Mouse (Mus musculus) megakaryocyte-erythroid progenitor cell, adult 5-6 weeks (primary cell): ENCODE data around the gene Stap1. TPM values are rescaled to one million over a fixed set of nuclear protein-coding genes. Genes with fewer than 3 reads are reported as not detected.

Experiments used
- ATAC-seq: replicated peaks from 2 replicates; pipeline ENCODE4 v1.8.0; 2016; ENCODE audit warnings: mild to moderate bottlenecking, inconsistent platforms; ENCODE audit not compliant: severe bottlenecking, poor library complexity, low FRiP score, low TSS enrichment
- total RNA-seq, 2 experiments: library from RNA; stranded (forward) in 1 of 2; stranded (reverse) in 1 of 2; fragments of 200-1000, 215-1000 nt in 1 of 2; fragments of >200 nt in 1 of 2; fragmentation: Nextera tagmentation in 1 of 2; gene quantifications; 2 replicates each; pipeline ENCODE4 v1.2.3; 2014 to 2017

The Stap1 gene
- total RNA-seq (2014; fragmentation: Nextera tagmentation) (12.0 and 15.9 TPM in 2 replicates), total RNA-seq (2017) (25.4 and 29.2 TPM in 2 replicates)

GRCm38 (mm10) chr5:86071538-86071937, at the start of gene Stap1:
TSS of gene Stap1 (plus strand) at chr5:86071746.
- peak; percentile 15 for ATAC-seq

GRCm38 (mm10) chr5:86029820-86030219, 41.7 kb upstream of the Stap1 start:
- no peak for ATAC-seq

- ATAC-seq, result peak; percentile 9
Measured at GRCm38 (mm10) chr5:86063501-86063900, 8.0 kb upstream of the Stap1 start.

GRCm38 (mm10) chr5:86065101-86065875, 6.3 kb upstream of the Stap1 start, which contains the start of gene Cenpc1:
TSS of gene Cenpc1 (minus strand) at chr5:86065583.
- peak; percentile 88 for ATAC-seq

GRCm38 (mm10) chr5:86065876-86066550, 5.5 kb upstream of the Stap1 start:
- peak; percentile 10; the same call in 1 of the 2 replicates for ATAC-seq

- ATAC-seq, result peak; percentile 60
Measured at GRCm38 (mm10) chr5:86066551-86066929, 5.0 kb upstream of the Stap1 start.

GRCm38 (mm10) chr5:86068451-86068850, 3.1 kb upstream of the Stap1 start:
- ATAC-seq, result no peak

GRCm38 (mm10) chr5:86069121-86069520, 2.4 kb upstream of the Stap1 start:
- no peak for ATAC-seq

GRCm38 (mm10) chr5:86072756-86073386, 1.3 kb downstream of the Stap1 start:
- ATAC-seq, result no peak

- no peak for ATAC-seq
Measured at GRCm38 (mm10) chr5:86078720-86079334, 7.3 kb downstream of the Stap1 start.

GRCm38 (mm10) chr5:86083987-86084386, 12.4 kb downstream of the Stap1 start:
- no peak for ATAC-seq

- no peak for ATAC-seq
Measured at GRCm38 (mm10) chr5:86084979-86085378, 13.4 kb downstream of the Stap1 start.

- 0 out of 2 replicates have a peak, but pooled peaks have one; percentile 41 for ATAC-seq
Measured at GRCm38 (mm10) chr5:86086751-86087150, 15.2 kb downstream of the Stap1 start.

- peak; percentile 73 for ATAC-seq
Measured at GRCm38 (mm10) chr5:86094754-86095153, 23.2 kb downstream of the Stap1 start.

GRCm38 (mm10) chr5:86098988-86099387, 27.4 kb downstream of the Stap1 start:
- no peak for ATAC-seq

- ATAC-seq, result no peak
Measured at GRCm38 (mm10) chr5:86100621-86101020, 29.1 kb downstream of the Stap1 start.

- ATAC-seq, result no peak
Measured at GRCm38 (mm10) chr5:86102176-86102575, 30.6 kb downstream of the Stap1 start.

GRCm38 (mm10) chr5:86106610-86107009, 35.1 kb downstream of the Stap1 start:
- no peak for ATAC-seq

- no peak for ATAC-seq
Measured at GRCm38 (mm10) chr5:86111074-86111473, 39.5 kb downstream of the Stap1 start.

GRCm38 (mm10) chr5:86113037-86113436, 41.5 kb downstream of the Stap1 start:
- peak; percentile 75 for ATAC-seq
